ENCODE assay signal across 23 mouse cellular contexts in genomic region chr5:98139297-98139660, GRCm38 (mm10). TPM values are rescaled to one million over a fixed set of nuclear protein-coding genes. Genes with fewer than 3 reads are reported as not detected.
DNase-seq lines count a peak whose midpoint lies in the region; ATAC-seq and TF ChIP-seq lines count a peak whose summit lies in the region.
"Had no signal": no experiment of that assay in that cellular context is flagged by ENCODE, and none has a peak within 500 bp of the region (broad histone marks: within the 10 kb centered on the region; RNA-seq: fewer than 3 reads in every experiment).

No protein-coding gene starts in this region.

- H3K9ac ChIP-seq in forebrain, embryonic 13.5 days: no peak overlapping the region
- no peak overlapping the region for H3K9ac ChIP-seq in forebrain, embryonic 15.5 days (replicated peaks)
- H3K9ac ChIP-seq in forebrain, embryonic 12.5 days: no peak overlapping the region
- H3K9ac ChIP-seq in midbrain, embryonic 14.5 days (replicated peaks; ENCODE audit: low read length): no peak overlapping the region
- H3K9ac ChIP-seq in forebrain, postnatal 0 days: no peak overlapping the region
- H3K9ac ChIP-seq: embryonic facial prominence, embryonic 12.5 days had no signal

- no peak for TF ChIP-seq CTCF in forebrain, postnatal 0 days (IDR thresholded peaks at IDR 0.05; ENCODE audit: low read depth)

- peaks cover 10% of the 10 kb centered on the region for H3K4me1 ChIP-seq in forebrain, embryonic 13.5 days
- no peaks in the 10 kb centered on the region for H3K4me1 ChIP-seq in forebrain, embryonic 10.5 days
- peaks cover 19% of the 10 kb centered on the region for H3K4me1 ChIP-seq in forebrain, embryonic 15.5 days
- peaks cover 7% of the 10 kb centered on the region for H3K4me1 ChIP-seq in forebrain, embryonic 12.5 days
- H3K4me1 ChIP-seq in midbrain, embryonic 14.5 days (ENCODE audit: control insufficient read depth, insufficient read depth, low read length): peaks cover 6% of the 10 kb centered on the region; the same call in 1 of the 2 replicates
- no peaks in the 10 kb centered on the region for H3K4me1 ChIP-seq in midbrain, embryonic 10.5 days
- 0 out of 2 replicates have a peak, but pooled peaks cover 2% of the 10 kb centered on the region for H3K4me1 ChIP-seq in forebrain, postnatal 0 days (ENCODE audit: insufficient read depth)
- H3K4me1 ChIP-seq: embryonic facial prominence, embryonic 10.5 days had no signal

- no peak overlapping the region for H3K27ac ChIP-seq in forebrain, embryonic 13.5 days
- H3K27ac ChIP-seq in forebrain, embryonic 10.5 days: no peak overlapping the region
- peak overlapping the region; percentile 73 for H3K27ac ChIP-seq in forebrain, embryonic 15.5 days (replicated peaks)
- no peak overlapping the region for H3K27ac ChIP-seq in forebrain, embryonic 12.5 days
- H3K27ac ChIP-seq in midbrain, embryonic 14.5 days (replicated peaks; ENCODE audit: low read depth, low read length): no peak overlapping the region
- no peak overlapping the region for H3K27ac ChIP-seq in midbrain, embryonic 10.5 days (replicated peaks)
- H3K27ac ChIP-seq in forebrain, postnatal 0 days (ENCODE audit: low read depth, low read length): no peak overlapping the region
- H3K27ac ChIP-seq: embryonic facial prominence, embryonic 10.5 days; embryonic facial prominence, embryonic 12.5 days had no signal

- no peaks in the 10 kb centered on the region for H3K36me3 ChIP-seq in forebrain, embryonic 13.5 days (ENCODE audit: poor library complexity, severe bottlenecking)
- no peaks in the 10 kb centered on the region for H3K36me3 ChIP-seq in forebrain, embryonic 10.5 days (replicated peaks)
- no peaks in the 10 kb centered on the region for H3K36me3 ChIP-seq in forebrain, embryonic 15.5 days
- no peaks in the 10 kb centered on the region for H3K36me3 ChIP-seq in forebrain, embryonic 12.5 days (replicated peaks)
- no peaks in the 10 kb centered on the region for H3K36me3 ChIP-seq in midbrain, embryonic 14.5 days (ENCODE audit: control insufficient read depth, insufficient read depth, low read length)
- H3K36me3 ChIP-seq in midbrain, embryonic 10.5 days: no peaks in the 10 kb centered on the region
- no peaks in the 10 kb centered on the region for H3K36me3 ChIP-seq in forebrain, postnatal 0 days (ENCODE audit: insufficient read depth)
- H3K36me3 ChIP-seq: embryonic facial prominence, embryonic 10.5 days; embryonic facial prominence, embryonic 12.5 days; G1E had no signal

- DNase-seq in forebrain, embryonic 10.5 days (ENCODE audit: extremely low spot score, low spot score): no peak
- peak; percentile 14 for DNase-seq in midbrain, embryonic 14.5 days
- DNase-seq in midbrain, embryonic 10.5 days (ENCODE audit: low spot score): no peak
- DNase-seq in forebrain, postnatal 0 days: no peak
- no peak for DNase-seq in cerebellum, adult 18-20 months
- DNase-seq: adrenal gland, adult 8-10 months; adrenal gland, postnatal 14 days; adrenal gland, postnatal 36 days; B cell, adult 2 months; cerebellum, adult 11 months; cerebellum, adult 2 months; cerebellum, adult 9-10 months; cerebellum, postnatal 25 days had no signal

- no peak overlapping the region for H3K4me3 ChIP-seq in forebrain, embryonic 13.5 days
- H3K4me3 ChIP-seq in forebrain, embryonic 10.5 days: no peak overlapping the region
- H3K4me3 ChIP-seq in forebrain, embryonic 15.5 days: no peak overlapping the region
- no peak overlapping the region for H3K4me3 ChIP-seq in forebrain, embryonic 12.5 days (replicated peaks)
- no peak overlapping the region for H3K4me3 ChIP-seq in midbrain, embryonic 14.5 days (replicated peaks; ENCODE audit: low read depth, low read length)
- no peak overlapping the region for H3K4me3 ChIP-seq in midbrain, embryonic 10.5 days
- no peak overlapping the region for H3K4me3 ChIP-seq in forebrain, postnatal 0 days (ENCODE audit: low read depth, low read length)
- H3K4me3 ChIP-seq: embryonic facial prominence, embryonic 10.5 days; embryonic facial prominence, embryonic 12.5 days had no signal

- no peaks in the 10 kb centered on the region for H3K27me3 ChIP-seq in forebrain, embryonic 13.5 days
- H3K27me3 ChIP-seq in forebrain, embryonic 10.5 days (ENCODE audit: poor library complexity, severe bottlenecking): no peaks in the 10 kb centered on the region
- no peaks in the 10 kb centered on the region for H3K27me3 ChIP-seq in forebrain, embryonic 15.5 days
- H3K27me3 ChIP-seq in forebrain, embryonic 12.5 days: no peaks in the 10 kb centered on the region
- no peaks in the 10 kb centered on the region for H3K27me3 ChIP-seq in midbrain, embryonic 14.5 days (ENCODE audit: control insufficient read depth, insufficient read depth, low read length)
- H3K27me3 ChIP-seq in midbrain, embryonic 10.5 days (ENCODE audit: low read depth, poor library complexity, severe bottlenecking): no peaks in the 10 kb centered on the region
- no peaks in the 10 kb centered on the region for H3K27me3 ChIP-seq in forebrain, postnatal 0 days (ENCODE audit: insufficient read depth, low read length)
- H3K27me3 ChIP-seq: CH12.LX; embryonic facial prominence, embryonic 12.5 days had no signal

- peak; percentile 77; the same call in 1 of the 2 replicates for ATAC-seq in forebrain, embryonic 13.5 days
- ATAC-seq in forebrain, embryonic 15.5 days (replicated peaks): peak; percentile 84
- ATAC-seq in forebrain, embryonic 12.5 days (ENCODE audit: low FRiP score): no peak
- ATAC-seq in midbrain, embryonic 14.5 days (ENCODE audit: low FRiP score, low TSS enrichment): no peak
- peak; percentile 88 for ATAC-seq in forebrain, postnatal 0 days
- ATAC-seq: activated CD4-positive, CD25-positive, alpha-beta regulatory T cell, adult 4 months; CD4-positive, CD25-positive, alpha-beta regulatory T cell, adult 4 months; Patski had no signal

- 53% methylated on average over 3 of the region's 3 CpGs for WGBS in forebrain, embryonic 13.5 days
- WGBS in forebrain, embryonic 10.5 days: 79% methylated on average over 3 of the region's 3 CpGs
- 32% methylated on average over 3 of the region's 3 CpGs for WGBS in forebrain, embryonic 15.5 days
- WGBS in forebrain, embryonic 12.5 days: 53% methylated on average over 3 of the region's 3 CpGs
- 40% methylated on average over 3 of the region's 3 CpGs for WGBS in midbrain, embryonic 14.5 days
- WGBS in midbrain, embryonic 10.5 days: 87% methylated on average over 3 of the region's 3 CpGs
- WGBS in forebrain, postnatal 0 days: 26% methylated on average over 3 of the region's 3 CpGs

- no peak overlapping the region for H3K4me2 ChIP-seq in forebrain, embryonic 13.5 days
- no peak overlapping the region for H3K4me2 ChIP-seq in forebrain, embryonic 15.5 days (replicated peaks)
- H3K4me2 ChIP-seq in forebrain, embryonic 12.5 days: no peak overlapping the region
- H3K4me2 ChIP-seq in midbrain, embryonic 14.5 days (ENCODE audit: low read length): no peak overlapping the region
- H3K4me2 ChIP-seq in forebrain, postnatal 0 days (ENCODE audit: low read depth): no peak overlapping the region
- H3K4me2 ChIP-seq: embryonic facial prominence, embryonic 12.5 days had no signal

- H3K9me3 ChIP-seq in forebrain, embryonic 13.5 days (replicated peaks): no peaks in the 10 kb centered on the region
- no peaks in the 10 kb centered on the region for H3K9me3 ChIP-seq in forebrain, embryonic 10.5 days
- no peaks in the 10 kb centered on the region for H3K9me3 ChIP-seq in forebrain, embryonic 15.5 days
- no peaks in the 10 kb centered on the region for H3K9me3 ChIP-seq in forebrain, embryonic 12.5 days
- H3K9me3 ChIP-seq in midbrain, embryonic 14.5 days (ENCODE audit: control insufficient read depth, low read length): no peaks in the 10 kb centered on the region
- H3K9me3 ChIP-seq in midbrain, embryonic 10.5 days (replicated peaks): no peaks in the 10 kb centered on the region
- no peaks in the 10 kb centered on the region for H3K9me3 ChIP-seq in forebrain, postnatal 0 days (ENCODE audit: low read length)
- H3K9me3 ChIP-seq: embryonic facial prominence, embryonic 10.5 days; embryonic facial prominence, embryonic 12.5 days had no signal

RNA-seq across cellular contexts. Expression of gene Prdm8, which starts 27.7 kb away (rescaled TPM):
- polyA plus RNA-seq in forebrain, embryonic 13.5 days (2015; fragmentation: Nextera tagmentation; extraction: Ambion mirVana): 2.7 and 4.2 TPM in 2 replicates
- 0.05 TPM in 2 replicates for polyA plus RNA-seq in forebrain, embryonic 10.5 days (2016; fragmentation: Nextera tagmentation; extraction: Ambion mirVana)
- polyA plus RNA-seq in forebrain, embryonic 15.5 days (2015; fragmentation: Nextera tagmentation; extraction: Ambion mirVana): 7.9 and 8.7 TPM in 2 replicates
- 3.0 and 3.2 TPM in 2 replicates for polyA plus RNA-seq in forebrain, embryonic 12.5 days (2016; fragmentation: Nextera tagmentation; extraction: Ambion mirVana)
- 3.5 and 4.4 TPM in 2 replicates for polyA plus RNA-seq in midbrain, embryonic 14.5 days (2014; fragmentation: Nextera tagmentation; extraction: Ambion mirVana)
- polyA plus RNA-seq in midbrain, embryonic 10.5 days (2016; fragmentation: Nextera tagmentation; extraction: Ambion mirVana): 0.22 and 0.35 TPM in 2 replicates
- total RNA-seq in forebrain, postnatal 0 days (2014; rRNA removed): 17.5 and 25.6 TPM in 2 replicates
- polyA plus RNA-seq in forebrain, postnatal 0 days (2015; fragmentation: Nextera tagmentation; extraction: Ambion mirVana): 1.8 and 2.4 TPM in 2 replicates
- total RNA-seq: G1E had no signal
- polyA plus RNA-seq: activated CD4-positive, CD25-positive, alpha-beta regulatory T cell, adult 4 months; CD4-positive, CD25-positive, alpha-beta regulatory T cell, adult 4 months; G1E had no signal

Comparison
In these comparisons a context has a peak if more than half of its experiments do, and no peak if none do; other contexts are left out.
1. ATAC-seq: peak in forebrain, embryonic 13.5 days (single experiment), forebrain, embryonic 15.5 days (single experiment) and forebrain, postnatal 0 days (single experiment); none in forebrain, embryonic 12.5 days (single experiment) and midbrain, embryonic 14.5 days (single experiment).